Mouse (Mus musculus) liver, embryonic 15.5 days (tissue): ENCODE measurements around the gene Gm6793. TPM values are rescaled to one million over a fixed set of nuclear protein-coding genes. Genes with fewer than 3 reads are reported as not detected.

Source experiments
- ATAC-seq: fragments of 200-750 bp; cut with Nextera tagmentation; 2 replicates; pipeline ENCODE4 v1.8.0; 2017; ENCODE audit warnings: moderate number of reproducible peaks, mild to moderate bottlenecking, moderate library complexity; ENCODE audit not compliant: insufficient read depth
- H3K27ac ChIP-seq: fragments of 300-500 bp; sonication (generic); replicated peaks from 2 replicates; pipeline ENCODE4 v1.5.1; 2015; ENCODE audit warnings: mild to moderate bottlenecking, inconsistent platforms
- H3K27me3 ChIP-seq: fragments of 300-500 bp; sonication (generic); 2 replicates; pipeline ENCODE4 v1.6.1; 2015; ENCODE audit warnings: mild to moderate bottlenecking, inconsistent platforms
- H3K36me3 ChIP-seq: fragments of 300-500 bp; sonication (generic); replicated peaks from 2 replicates; pipeline ENCODE4 v1.6.1; 2015; ENCODE audit warnings: moderate library complexity, mild to moderate bottlenecking, inconsistent platforms
- H3K4me1 ChIP-seq: fragments of 300-500 bp; sonication (generic); replicated peaks from 2 replicates; pipeline ENCODE4 v1.6.1; 2015; ENCODE audit warnings: inconsistent platforms
- H3K4me2 ChIP-seq: fragments of 300-500 bp; sonication (generic); 2 replicates; pipeline ENCODE4 v1.6.1; 2015; ENCODE audit warnings: moderate library complexity, mild to moderate bottlenecking, inconsistent platforms
- H3K4me3 ChIP-seq: fragments of 300-500 bp; sonication (generic); replicated peaks from 2 replicates; pipeline ENCODE4 v1.5.1; 2015; ENCODE audit warnings: mild to moderate bottlenecking, inconsistent platforms
- H3K9ac ChIP-seq: fragments of 300-500 bp; sonication (generic); 2 replicates; pipeline ENCODE4 v1.6.1; 2015; ENCODE audit warnings: moderate library complexity, mild to moderate bottlenecking, inconsistent platforms
- H3K9me3 ChIP-seq: fragments of 300-500 bp; sonication (generic); replicated peaks from 2 replicates; pipeline ENCODE4 v1.6.1; 2016; ENCODE audit warnings: inconsistent platforms
- WGBS: fragments of 180-500 bp; shearing (Covaris S2); methylation state at CpG from one replicate; pipeline ENCODE4 v1.1.7; 2015; ENCODE audit warnings: mixed read lengths; ENCODE audit not compliant: insufficient replicate concordance; 5-methylcytosine and 5-hydroxymethylcytosine counted together
- polyA plus RNA-seq: library from polyadenylated mRNA; unstranded; fragments of >200 nt; fragmentation: Nextera tagmentation; extraction: Ambion mirVana; gene quantifications from 2 replicates; pipeline ENCODE4 v1.2.1, GENCODE M21; 2015

The Gm6793 gene
- polyA plus RNA-seq, 1 experiment from 2014 or later = 0.31 TPM

GRCm38 (mm10) chr8:112029455-112029854, 14.6 kb upstream of the Gm6793 start:
- WGBS = 55% methylated on average over 7 of the region's 7 CpGs
- H3K4me2 ChIP-seq = no peak overlapping the region
- no peak overlapping the region for H3K4me3 ChIP-seq
- H3K27me3 ChIP-seq = no peaks in the 10 kb centered on the region
- no peaks in the 10 kb centered on the region for H3K36me3 ChIP-seq
- no peak overlapping the region for H3K27ac ChIP-seq
- H3K9ac ChIP-seq = no peak overlapping the region
- H3K4me1 ChIP-seq = no peaks in the 10 kb centered on the region
- no peak for ATAC-seq
- H3K9me3 ChIP-seq = no peaks in the 10 kb centered on the region

DNA sequence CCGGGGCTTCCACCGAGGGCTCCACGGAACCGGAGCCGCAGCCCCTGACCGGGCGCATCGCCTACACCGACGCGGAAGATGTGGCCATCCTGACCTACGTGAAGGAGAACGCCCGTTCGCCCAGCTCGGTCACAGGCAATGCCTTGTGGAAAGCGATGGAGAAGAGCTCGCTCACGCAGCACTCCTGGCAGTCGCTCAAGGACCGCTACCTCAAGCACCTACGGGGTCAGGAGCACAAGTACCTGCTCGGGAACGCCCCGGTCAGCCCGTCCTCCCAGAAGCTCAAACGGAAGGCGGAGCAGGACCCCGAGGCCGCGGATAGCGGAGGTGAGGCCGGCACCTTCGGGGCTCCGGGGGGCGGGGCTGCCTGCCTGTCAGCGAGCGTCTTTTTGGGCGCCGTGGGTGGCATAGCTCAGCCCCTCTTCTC, 3.0 kb downstream of the Gm6793 start:
- peak overlapping the region; percentile 94 for H3K4me3 ChIP-seq
- ATAC-seq = peak; percentile 51
- H3K36me3 ChIP-seq = peaks cover 16% of the 10 kb centered on the region; the same call in 1 of the 2 replicates
- H3K27me3 ChIP-seq = no peaks in the 10 kb centered on the region
- H3K4me1 ChIP-seq = peaks cover 44% of the 10 kb centered on the region
- H3K4me2 ChIP-seq = peak overlapping the region; percentile 98
- peak overlapping the region; percentile 84 for H3K9ac ChIP-seq
- H3K9me3 ChIP-seq = no peaks in the 10 kb centered on the region
- under 1% methylated on average over 40 of the region's 40 CpGs for WGBS
- peak overlapping the region; percentile 85 for H3K27ac ChIP-seq

DNA sequence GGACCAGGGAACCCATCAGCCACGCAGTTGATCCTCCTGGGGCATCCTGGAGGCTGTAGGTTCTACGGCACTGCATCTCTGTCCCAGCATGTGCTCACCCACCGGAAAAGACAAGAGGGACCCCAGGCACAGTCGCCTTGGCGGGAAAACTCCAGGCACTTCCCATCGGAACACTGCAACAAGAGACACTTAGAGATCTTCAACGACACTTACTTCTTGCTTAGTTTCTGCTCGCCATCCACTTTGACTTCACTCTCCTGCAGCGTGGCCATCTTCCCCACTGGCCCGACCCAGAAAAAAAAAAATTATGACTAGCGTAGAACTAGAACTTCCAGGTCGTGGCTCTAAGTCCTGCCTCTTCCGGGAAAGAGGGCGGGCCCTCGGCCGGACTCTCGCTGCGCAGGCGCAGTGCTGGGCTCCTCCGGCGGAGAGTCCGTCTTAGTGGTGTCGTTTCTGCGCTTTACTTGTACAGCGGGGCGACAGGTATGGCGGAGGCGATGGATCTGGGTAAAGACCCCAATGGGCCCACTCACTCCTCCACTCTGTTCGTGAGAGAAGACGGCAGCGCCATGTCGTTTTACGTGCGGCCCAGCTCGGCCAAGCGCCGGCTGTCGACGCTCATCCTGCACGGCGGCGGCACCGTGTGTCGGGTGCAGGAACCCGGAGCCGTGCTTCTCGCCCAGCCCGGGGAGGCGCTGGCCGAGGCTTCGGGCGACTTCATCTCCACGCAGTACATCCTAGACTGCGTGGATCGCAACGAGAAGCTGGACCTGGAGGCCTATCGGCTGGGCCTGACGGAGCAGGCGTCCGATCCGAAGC, 3.6 kb downstream of the Gm6793 start, which contains the start of the genes Kars and Terf2ip:
TSS of gene Kars (minus strand) at position 327 of the 819 bp plus-strand sequence.
TSS of gene Terf2ip (plus strand) at position 402 of the 819 bp plus-strand sequence.
- peak within 1 kb of the TSS; percentile 98 for H3K4me2 ChIP-seq
- peak within 1 kb of the TSS; percentile 84 for H3K9ac ChIP-seq
- H3K27me3 ChIP-seq = no peaks in the 10 kb centered on the region
- peaks cover 16% of the 10 kb centered on the region; the same call in 1 of the 2 replicates for H3K36me3 ChIP-seq
- peak; percentile 86 for ATAC-seq
- H3K4me3 ChIP-seq = peak within 1 kb of the TSS; percentile 94
- under 1% methylated on average over 61 of the region's 61 CpGs for WGBS
- no peaks in the 10 kb centered on the region for H3K9me3 ChIP-seq
- H3K4me1 ChIP-seq = peaks cover 44% of the 10 kb centered on the region
- peak within 1 kb of the TSS; percentile 85 for H3K27ac ChIP-seq

GRCm38 (mm10) chr8:112009558-112009957, 5.3 kb downstream of the Gm6793 start:
- Histone ChIP-seq H3K4me2 (peak overlapping the region; percentile 98), H3K27me3 (no peaks in the 10 kb centered on the region), H3K27ac (no peak overlapping the region), H3K4me3 (0 out of 2 replicates have a peak overlapping the region, but pooled peaks have one; percentile 94), H3K9me3 (no peaks in the 10 kb centered on the region), H3K9ac (no peak overlapping the region), H3K4me1 (peaks cover 44% of the 10 kb centered on the region), H3K36me3 (peaks cover 25% of the 10 kb centered on the region)
- 67% methylated on average over 7 of the region's 7 CpGs for WGBS
- no peak for ATAC-seq

GRCm38 (mm10) chr8:112007669-112008068, 7.2 kb downstream of the Gm6793 start:
- H3K4me1 ChIP-seq = peaks cover 37% of the 10 kb centered on the region
- WGBS = 34% methylated on average over 2 of the region's 2 CpGs
- H3K4me2 ChIP-seq = 0 out of 2 replicates have a peak overlapping the region, but pooled peaks have one; percentile 4
- no peak overlapping the region for H3K4me3 ChIP-seq
- H3K27me3 ChIP-seq = no peaks in the 10 kb centered on the region
- H3K9ac ChIP-seq = no peak overlapping the region
- 0 out of 2 replicates have a peak overlapping the region, but pooled peaks have one; percentile 9 for H3K27ac ChIP-seq
- ATAC-seq = no peak
- H3K9me3 ChIP-seq = no peaks in the 10 kb centered on the region
- peaks cover 42% of the 10 kb centered on the region for H3K36me3 ChIP-seq

DNA sequence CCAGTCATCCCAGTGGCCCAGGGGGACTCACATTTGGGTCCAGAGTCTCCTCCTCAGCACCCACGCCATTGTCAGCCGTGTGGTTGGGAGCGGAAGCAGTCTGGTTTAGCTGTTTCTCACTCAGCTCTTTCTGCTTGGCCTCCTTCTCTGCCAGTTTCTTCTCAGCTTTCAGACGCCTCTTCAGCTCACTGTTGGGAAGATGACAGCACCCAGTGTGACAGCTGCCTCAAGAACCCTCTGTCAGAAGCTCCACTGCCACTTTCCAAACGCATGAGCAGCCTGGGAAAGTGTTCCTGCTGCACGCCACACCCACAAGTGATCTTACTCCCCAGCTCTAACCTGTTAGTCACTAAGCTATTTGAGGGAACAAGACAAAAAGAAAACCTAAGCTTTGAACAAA, 9.2 kb downstream of the Gm6793 start:
- Histone ChIP-seq H3K4me3 (no peak overlapping the region), H3K4me1 (peaks cover 31% of the 10 kb centered on the region), H3K27ac (no peak overlapping the region), H3K9me3 (no peaks in the 10 kb centered on the region), H3K27me3 (no peaks in the 10 kb centered on the region), H3K36me3 (peaks cover 63% of the 10 kb centered on the region), H3K4me2 (no peak overlapping the region), H3K9ac (no peak overlapping the region)
- no peak for ATAC-seq
- 75% methylated on average over 6 of the region's 6 CpGs for WGBS

- no peak for ATAC-seq
- no peaks in the 10 kb centered on the region for H3K27me3 ChIP-seq
- H3K4me3 ChIP-seq = no peak overlapping the region
- H3K9ac ChIP-seq = no peak overlapping the region
- H3K27ac ChIP-seq = no peak overlapping the region
- no peaks in the 10 kb centered on the region for H3K9me3 ChIP-seq
- peaks cover 22% of the 10 kb centered on the region for H3K4me1 ChIP-seq
- no peak overlapping the region for H3K4me2 ChIP-seq
- peaks cover 72% of the 10 kb centered on the region for H3K36me3 ChIP-seq
Measured at GRCm38 (mm10) chr8:112004754-112005153, 10.1 kb downstream of the Gm6793 start.

DNA sequence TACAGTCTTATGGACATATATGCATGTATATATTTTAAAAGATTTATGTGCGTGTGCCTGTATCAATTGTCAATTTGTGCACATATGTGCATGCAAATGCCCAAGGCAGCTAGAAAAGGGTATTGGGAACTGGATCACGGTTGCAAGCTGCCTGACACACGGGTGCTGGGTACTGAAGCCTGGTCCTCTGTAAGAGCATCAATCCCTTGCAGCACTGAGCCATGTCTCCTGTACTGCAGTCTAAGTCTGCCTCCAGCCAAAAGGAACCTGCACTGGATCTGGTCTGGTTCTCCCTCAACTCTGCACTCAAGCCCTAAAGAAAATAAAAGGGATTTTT, 22.2 kb downstream of the Gm6793 start:
- Histone ChIP-seq H3K27me3 (no peaks in the 10 kb centered on the region), H3K27ac (no peak overlapping the region), H3K36me3 (peaks cover 61% of the 10 kb centered on the region), H3K4me3 (peak overlapping the region; percentile 70), H3K9me3 (no peaks in the 10 kb centered on the region), H3K9ac (no peak overlapping the region), H3K4me2 (peak overlapping the region; percentile 85), H3K4me1 (peaks cover 14% of the 10 kb centered on the region)
- 51% methylated on average over 3 of the region's 3 CpGs for WGBS
- ATAC-seq = no peak

- peaks cover 14% of the 10 kb centered on the region for H3K4me1 ChIP-seq
- peak within 1 kb of the TSS; percentile 39; the same call in 1 of the 2 replicates for H3K27ac ChIP-seq
- peak within 1 kb of the TSS; percentile 66 for H3K9ac ChIP-seq
- H3K4me3 ChIP-seq = peak within 1 kb of the TSS; percentile 70
- peak; percentile 91 for ATAC-seq
- H3K4me2 ChIP-seq = peak within 1 kb of the TSS; percentile 85
- no peaks in the 10 kb centered on the region for H3K27me3 ChIP-seq
- peaks cover 61% of the 10 kb centered on the region for H3K36me3 ChIP-seq
- no peaks in the 10 kb centered on the region for H3K9me3 ChIP-seq
- 4% methylated on average over 33 of the region's 33 CpGs for WGBS
Measured at GRCm38 (mm10) chr8:111992013-111992702, 22.7 kb downstream of the Gm6793 start, which contains the start of gene Adat1. Gene Adat1 (minus strand): TSS chr8:111992302.

GRCm38 (mm10) chr8:111991278-111991677, 23.6 kb downstream of the Gm6793 start:
- no peaks in the 10 kb centered on the region for H3K9me3 ChIP-seq
- peaks cover 14% of the 10 kb centered on the region for H3K4me1 ChIP-seq
- no peaks in the 10 kb centered on the region for H3K27me3 ChIP-seq
- H3K9ac ChIP-seq = peak overlapping the region; percentile 66
- peaks cover 58% of the 10 kb centered on the region for H3K36me3 ChIP-seq
- 49% methylated on average over 8 of the region's 8 CpGs for WGBS
- H3K27ac ChIP-seq = no peak overlapping the region
- H3K4me2 ChIP-seq = peak overlapping the region; percentile 85
- peak overlapping the region; percentile 70 for H3K4me3 ChIP-seq
- ATAC-seq = no peak

DNA sequence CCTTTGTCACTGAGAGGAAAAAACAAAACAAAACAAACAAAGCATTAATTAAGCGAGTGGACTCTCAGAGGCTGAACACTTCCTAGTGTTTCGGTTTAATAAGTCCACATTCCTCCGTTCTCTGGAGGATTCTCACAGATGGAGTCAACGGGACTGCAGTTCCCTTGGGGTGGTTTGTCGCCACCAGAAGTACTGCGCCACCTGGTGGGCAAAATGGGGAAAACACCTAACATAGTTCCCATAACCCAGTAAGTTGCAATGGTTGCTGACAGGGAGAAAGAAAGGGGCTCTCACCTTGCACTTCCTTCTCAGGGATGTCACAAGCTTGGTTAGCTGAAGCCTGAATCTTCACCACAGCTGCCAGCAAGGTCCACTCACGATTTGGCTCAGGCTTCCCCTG, 24.9 kb downstream of the Gm6793 start:
- peak; percentile 42 for ATAC-seq
- 10% methylated on average over 7 of the region's 7 CpGs for WGBS
- Histone ChIP-seq H3K9ac (no peak overlapping the region), H3K27ac (no peak overlapping the region), H3K27me3 (no peaks in the 10 kb centered on the region), H3K36me3 (peaks cover 54% of the 10 kb centered on the region), H3K4me2 (no peak overlapping the region), H3K9me3 (no peaks in the 10 kb centered on the region), H3K4me1 (peaks cover 14% of the 10 kb centered on the region), H3K4me3 (no peak overlapping the region)
